Mouse (Mus musculus): ENCODE data around the gene Nxn.

The Nxn gene

GRCm38 (mm10) chr11:76372120-76372519 is 26.8 kb downstream of the Nxn start:
- in situ Hi-C loops (cut with MboI; ENCODE audit: unreplicated experiment in 2 of 2), result no loop called here

GRCm38 (mm10) chr11:76370491-76370890 is 28.4 kb downstream of the Nxn start:
- in situ Hi-C loops (cut with MboI; ENCODE audit: unreplicated experiment in 2 of 2), result no loop called here

GRCm38 (mm10) chr11:76366720-76367119 is 32.2 kb downstream of the Nxn start:
- in situ Hi-C loops (cut with MboI; ENCODE audit: unreplicated experiment in 2 of 2), result no loop called here

- in situ Hi-C loops (cut with MboI; ENCODE audit: unreplicated experiment in 2 of 2), result no loop called here
Observed at GRCm38 (mm10) chr11:76364038-76364437, 34.9 kb downstream of the Nxn start.

GRCm38 (mm10) chr11:76363636-76364035 is 35.3 kb downstream of the Nxn start:
- in situ Hi-C loops (cut with MboI; ENCODE audit: unreplicated experiment in 2 of 2), result no loop called here

GRCm38 (mm10) chr11:76363178-76363577 is 35.8 kb downstream of the Nxn start:
- in situ Hi-C loops (cut with MboI; ENCODE audit: unreplicated experiment in 2 of 2), result no loop called here

- in situ Hi-C loops (cut with MboI; ENCODE audit: unreplicated experiment in 2 of 2), result no loop called here
Observed at GRCm38 (mm10) chr11:76361422-76361821, 37.5 kb downstream of the Nxn start.

GRCm38 (mm10) chr11:76360255-76360654 is 38.7 kb downstream of the Nxn start:
- in situ Hi-C loops (cut with MboI; ENCODE audit: unreplicated experiment in 2 of 2), result no loop called here

GRCm38 (mm10) chr11:76358628-76359320 is 40.2 kb downstream of the Nxn start:
- in situ Hi-C loops (cut with MboI; ENCODE audit: unreplicated experiment in 2 of 2), result no loop called here

GRCm38 (mm10) chr11:76357464-76357863 is 41.5 kb downstream of the Nxn start:
- in situ Hi-C loops (cut with MboI; ENCODE audit: unreplicated experiment in 2 of 2), result no loop called here

- in situ Hi-C loops (cut with MboI; ENCODE audit: unreplicated experiment in 2 of 2), result no loop called here
Observed at GRCm38 (mm10) chr11:76356091-76356490, 42.8 kb downstream of the Nxn start.

GRCm38 (mm10) chr11:76355425-76355824 is 43.5 kb downstream of the Nxn start:
- in situ Hi-C loops (cut with MboI; ENCODE audit: unreplicated experiment in 2 of 2), result no loop called here

- in situ Hi-C loops (cut with MboI; ENCODE audit: unreplicated experiment in 2 of 2), result no loop called here
Observed at GRCm38 (mm10) chr11:76352861-76353558, 45.9 kb downstream of the Nxn start.

- in situ Hi-C loops (cut with MboI; ENCODE audit: unreplicated experiment in 2 of 2), result no loop called here
Observed at GRCm38 (mm10) chr11:76351624-76352011, 47.3 kb downstream of the Nxn start.

GRCm38 (mm10) chr11:76350931-76351623 is 47.9 kb downstream of the Nxn start:
- in situ Hi-C loops (cut with MboI; ENCODE audit: unreplicated experiment in 2 of 2), result no loop called here

GRCm38 (mm10) chr11:76349833-76350232 is 49.1 kb downstream of the Nxn start:
- in situ Hi-C loops (cut with MboI; ENCODE audit: unreplicated experiment in 2 of 2), result no loop called here

- in situ Hi-C loops (cut with MboI; ENCODE audit: unreplicated experiment in 2 of 2), result no loop called here
Observed at GRCm38 (mm10) chr11:76347589-76347988, 51.4 kb downstream of the Nxn start.

- in situ Hi-C loops (cut with MboI; ENCODE audit: unreplicated experiment in 2 of 2), result no loop called here
Observed at GRCm38 (mm10) chr11:76343031-76343430, 55.9 kb downstream of the Nxn start.

GRCm38 (mm10) chr11:76341884-76342645 is 56.9 kb downstream of the Nxn start:
- in situ Hi-C loops (cut with MboI; ENCODE audit: unreplicated experiment in 2 of 2), result no loop called here

- in situ Hi-C loops (cut with MboI; ENCODE audit: unreplicated experiment in 2 of 2), result no loop called here
Observed at GRCm38 (mm10) chr11:76341163-76341562, 57.8 kb downstream of the Nxn start.

GRCm38 (mm10) chr11:76339830-76340229 is 59.1 kb downstream of the Nxn start:
- in situ Hi-C loops (cut with MboI; ENCODE audit: unreplicated experiment in 2 of 2), result no loop called here

All from v-Abl transformed pro-B cells (cell line).